Mouse (Mus musculus) intestine, embryonic 15.5 days (tissue): ENCODE measurements at regions not wholly inside any gene's neighbourhood (a gene's known extent, or its start where the extent isn't known, plus 50 kb on each side); places are given as distances from the start of the nearest gene placed in this dataset.

Experiments used
- ATAC-seq: fragments of 200-750 bp; cut with Nextera tagmentation; 2 replicates; pipeline ENCODE4 v1.8.0; 2017; ENCODE audit warnings: moderate TSS enrichment, moderate library complexity
- H3K27ac ChIP-seq: fragments of 300-500 bp; sonication (generic); 2 replicates; pipeline ENCODE4 v1.5.1; 2015; ENCODE audit warnings: mild to moderate bottlenecking, inconsistent platforms
- H3K27me3 ChIP-seq: fragments of 300-500 bp; sonication (generic); replicated peaks from 2 replicates; pipeline ENCODE4 v1.6.1; 2015; ENCODE audit warnings: inconsistent platforms
- H3K36me3 ChIP-seq: fragments of 300-500 bp; sonication (generic); 2 replicates; pipeline ENCODE4 v1.6.1; 2015; ENCODE audit warnings: inconsistent platforms
- H3K4me1 ChIP-seq: fragments of 300-500 bp; sonication (generic); replicated peaks from 2 replicates; pipeline ENCODE4 v1.6.1; 2015; ENCODE audit warnings: inconsistent platforms
- H3K4me2 ChIP-seq: fragments of 300-500 bp; sonication (generic); replicated peaks from 2 replicates; pipeline ENCODE4 v1.6.1; 2015; ENCODE audit warnings: mild to moderate bottlenecking, inconsistent platforms
- H3K4me3 ChIP-seq: fragments of 300-500 bp; sonication (generic); replicated peaks from 2 replicates; pipeline ENCODE4 v1.5.1; 2015; ENCODE audit warnings: inconsistent platforms
- H3K9ac ChIP-seq: fragments of 300-500 bp; sonication (generic); 2 replicates; pipeline ENCODE4 v1.6.1; 2015; ENCODE audit warnings: inconsistent platforms
- H3K9me3 ChIP-seq: fragments of 300-500 bp; sonication (generic); 2 replicates; pipeline ENCODE4 v1.6.1; 2016; ENCODE audit warnings: inconsistent platforms
- WGBS: fragments of 180-500 bp; shearing (Covaris S2); methylation state at CpG from one replicate; pipeline ENCODE4 v1.1.7; 2015; 5-methylcytosine and 5-hydroxymethylcytosine counted together

DNA sequence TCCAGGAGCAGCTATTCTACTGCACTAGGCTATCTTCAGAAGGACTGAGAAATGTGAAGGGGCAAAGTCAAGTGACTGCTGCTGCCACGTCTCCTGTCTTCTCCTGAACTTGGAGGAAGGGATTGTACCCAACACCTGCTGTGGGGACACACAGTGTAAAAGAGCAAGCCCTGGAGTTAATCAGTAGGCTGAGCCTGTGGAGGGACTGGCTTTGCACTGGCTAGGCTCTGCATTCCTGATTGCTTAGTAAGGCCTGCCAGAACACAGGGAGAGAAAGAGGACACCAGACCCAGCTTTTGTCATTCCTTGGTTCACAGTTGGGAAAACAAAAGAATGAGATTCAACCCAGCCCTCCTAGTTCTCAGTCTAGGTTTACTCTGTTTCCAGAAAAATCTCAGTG, 472.7 kb upstream of the Adamts9 start:
- no peaks in the 10 kb centered on the region for H3K27me3 ChIP-seq
- no peak overlapping the region for H3K4me2 ChIP-seq
- no peaks in the 10 kb centered on the region for H3K4me1 ChIP-seq
- WGBS: 56% methylated on average over 1 of the region's 1 CpGs
- H3K4me3 ChIP-seq: no peak overlapping the region
- no peaks in the 10 kb centered on the region for H3K36me3 ChIP-seq
- no peak overlapping the region for H3K9ac ChIP-seq
- ATAC-seq: no peak
- H3K27ac ChIP-seq: no peak overlapping the region
- no peaks in the 10 kb centered on the region for H3K9me3 ChIP-seq

DNA sequence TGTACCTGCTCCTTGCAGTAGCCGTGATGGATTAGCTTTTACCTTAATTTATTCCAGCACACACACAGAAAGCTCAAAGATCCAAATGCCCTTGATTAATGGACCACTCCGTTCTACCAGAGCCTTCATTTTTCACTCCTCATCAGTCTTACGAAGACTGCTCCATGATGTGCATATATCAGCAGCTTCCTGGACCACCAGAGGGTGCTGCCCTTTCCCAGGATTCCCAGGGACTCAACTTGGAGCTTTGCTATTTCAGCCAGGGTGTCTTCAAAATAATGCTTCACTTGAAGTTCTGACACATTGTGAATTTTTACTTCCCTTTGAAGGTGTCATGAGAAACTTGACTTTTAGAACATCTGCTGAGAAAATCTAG, 467.8 kb upstream of the Adamts9 start:
- H3K27ac ChIP-seq: no peak overlapping the region
- H3K9ac ChIP-seq: no peak overlapping the region
- no peak overlapping the region for H3K4me3 ChIP-seq
- no peak overlapping the region for H3K4me2 ChIP-seq
- H3K27me3 ChIP-seq: no peaks in the 10 kb centered on the region
- H3K9me3 ChIP-seq: no peaks in the 10 kb centered on the region
- 0 out of 2 replicates have a peak, but pooled peaks cover 2% of the 10 kb centered on the region for H3K4me1 ChIP-seq
- ATAC-seq: no peak
- H3K36me3 ChIP-seq: no peaks in the 10 kb centered on the region
- WGBS: 43% methylated on average over 3 of the region's 3 CpGs

DNA sequence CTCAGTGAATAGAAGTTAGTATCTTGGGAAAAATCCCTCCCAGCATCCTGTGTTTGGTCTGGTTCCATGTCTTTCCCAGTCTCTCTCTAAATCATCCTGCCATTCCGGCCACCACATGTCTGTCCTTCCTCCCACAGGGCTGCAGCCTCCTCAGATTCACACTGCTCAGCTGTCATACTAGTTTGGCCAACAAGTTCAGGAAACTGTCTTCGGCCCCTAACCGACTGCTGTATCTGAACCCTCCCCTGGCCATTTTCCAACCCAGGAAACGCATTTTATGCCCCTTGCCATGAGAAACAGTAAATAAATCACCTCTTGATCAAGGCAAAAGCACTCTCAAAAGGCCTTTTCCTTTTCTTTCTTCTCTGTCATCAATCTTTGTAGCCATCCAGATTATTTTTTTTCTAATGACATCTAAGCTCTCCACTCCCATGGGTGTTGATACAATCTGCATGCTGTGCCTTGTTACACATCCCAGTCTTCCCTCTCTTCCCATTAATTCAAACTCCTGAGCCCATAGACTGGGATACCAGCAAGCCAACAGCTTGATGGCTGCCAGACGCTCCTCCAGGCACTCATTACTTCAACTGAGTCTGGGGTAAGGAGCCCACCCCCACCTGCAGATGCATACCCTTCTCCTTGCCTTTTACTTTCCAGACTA, 467.3 kb upstream of the Adamts9 start:
- Histone ChIP-seq H3K36me3 (no peaks in the 10 kb centered on the region), H3K4me1 (0 out of 2 replicates have a peak, but pooled peaks cover 2% of the 10 kb centered on the region), H3K9ac (no peak overlapping the region), H3K9me3 (no peaks in the 10 kb centered on the region), H3K27me3 (no peaks in the 10 kb centered on the region), H3K4me3 (no peak overlapping the region), H3K27ac (no peak overlapping the region), H3K4me2 (no peak overlapping the region)
- no peak for ATAC-seq
- 33% methylated on average over 5 of the region's 5 CpGs for WGBS

DNA sequence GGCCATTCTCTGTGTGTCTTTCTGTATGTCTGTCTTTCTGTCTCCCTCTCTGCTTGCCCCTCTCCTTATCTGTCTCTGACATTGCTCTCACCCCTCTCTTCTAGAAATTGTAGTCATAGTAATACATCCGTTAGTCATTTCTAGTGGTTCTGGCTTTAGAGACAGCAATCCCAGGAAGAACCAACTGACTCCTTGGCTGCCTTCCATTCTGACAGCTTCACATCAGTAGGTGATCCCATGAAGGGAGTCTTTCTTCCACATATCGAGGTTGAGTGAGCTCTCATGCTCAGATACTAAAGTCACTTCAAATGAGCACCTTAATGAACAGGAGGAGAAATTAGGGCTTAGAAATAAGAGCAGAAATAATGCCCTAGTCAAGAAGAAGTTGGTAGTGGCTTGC, 455.3 kb upstream of the Adamts9 start:
- no peaks in the 10 kb centered on the region for H3K4me1 ChIP-seq
- H3K4me2 ChIP-seq: no peak overlapping the region
- no peaks in the 10 kb centered on the region for H3K36me3 ChIP-seq
- no peak overlapping the region for H3K4me3 ChIP-seq
- no peaks in the 10 kb centered on the region for H3K9me3 ChIP-seq
- H3K27ac ChIP-seq: no peak overlapping the region
- H3K9ac ChIP-seq: no peak overlapping the region
- 74% methylated on average over 2 of the region's 2 CpGs for WGBS
- no peak for ATAC-seq
- H3K27me3 ChIP-seq: no peaks in the 10 kb centered on the region

DNA sequence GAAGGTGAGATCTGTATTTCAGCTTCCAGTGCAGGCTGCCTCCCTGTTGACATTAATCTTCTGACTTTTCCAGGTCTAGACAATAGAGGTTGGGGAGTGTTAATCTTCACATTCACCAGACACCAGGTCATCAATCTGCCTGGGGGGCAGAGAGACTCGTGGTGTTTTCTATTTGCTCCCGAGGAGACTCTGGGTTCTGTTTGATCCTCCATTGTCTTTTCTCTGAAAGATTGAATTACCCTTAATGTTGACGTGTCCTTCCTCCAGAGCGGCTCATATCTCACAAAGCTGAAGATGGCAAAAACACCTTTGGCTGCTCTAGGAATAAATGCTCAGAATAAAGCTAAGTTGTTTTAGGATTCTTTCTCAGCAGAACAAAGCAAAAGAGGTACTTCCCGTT, 453.8 kb upstream of the Adamts9 start:
- no peaks in the 10 kb centered on the region for H3K36me3 ChIP-seq
- no peak overlapping the region for H3K27ac ChIP-seq
- H3K4me2 ChIP-seq: no peak overlapping the region
- no peaks in the 10 kb centered on the region for H3K4me1 ChIP-seq
- H3K27me3 ChIP-seq: no peaks in the 10 kb centered on the region
- no peak overlapping the region for H3K4me3 ChIP-seq
- no peaks in the 10 kb centered on the region for H3K9me3 ChIP-seq
- ATAC-seq: no peak
- H3K9ac ChIP-seq: no peak overlapping the region
- 37% methylated on average over 5 of the region's 5 CpGs for WGBS

DNA sequence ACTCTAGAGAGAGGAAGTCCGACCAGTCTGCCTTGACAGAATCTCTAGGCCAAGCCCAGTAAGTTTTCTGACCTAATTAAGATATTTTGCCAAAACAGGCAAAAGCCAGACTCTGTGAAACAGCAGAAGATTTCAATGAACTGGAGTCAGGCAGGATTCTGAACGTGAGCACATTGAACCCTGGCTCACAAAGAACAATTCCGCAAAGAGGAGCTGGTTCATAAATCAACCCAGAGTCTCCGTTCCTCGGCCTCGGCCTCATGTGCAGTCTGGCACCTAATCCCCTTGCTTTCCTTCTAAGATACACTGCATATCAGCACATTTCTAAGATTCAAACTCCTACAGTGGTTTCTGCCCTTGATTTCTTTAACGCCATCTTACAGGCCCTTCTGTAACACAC, 452.7 kb upstream of the Adamts9 start:
- H3K27me3 ChIP-seq: no peaks in the 10 kb centered on the region
- ATAC-seq: no peak
- no peaks in the 10 kb centered on the region for H3K36me3 ChIP-seq
- no peak overlapping the region for H3K4me3 ChIP-seq
- H3K9ac ChIP-seq: no peak overlapping the region
- H3K9me3 ChIP-seq: no peaks in the 10 kb centered on the region
- H3K27ac ChIP-seq: no peak overlapping the region
- no peak overlapping the region for H3K4me2 ChIP-seq
- 46% methylated on average over 7 of the region's 7 CpGs for WGBS
- no peaks in the 10 kb centered on the region for H3K4me1 ChIP-seq

DNA sequence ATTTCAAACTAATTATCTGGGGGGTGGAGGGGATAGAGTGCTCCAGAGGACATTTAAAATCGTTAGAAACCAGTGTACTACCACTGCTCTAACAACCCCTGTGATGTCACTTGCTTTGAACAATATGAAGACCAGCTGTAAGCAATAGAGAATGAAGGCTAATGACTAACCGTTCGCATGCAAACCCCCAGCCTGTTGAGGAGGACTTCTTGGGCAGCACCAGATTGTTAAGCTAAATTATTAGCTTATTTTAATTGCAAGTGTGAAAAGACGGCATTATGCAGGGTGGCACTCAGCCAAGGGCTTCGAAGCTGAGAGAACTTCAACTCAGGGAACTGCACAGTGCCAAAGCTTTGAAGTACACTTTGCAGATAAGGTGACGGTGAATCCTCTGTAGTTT, 452.0 kb upstream of the Adamts9 start:
- H3K9me3 ChIP-seq: no peaks in the 10 kb centered on the region
- H3K27me3 ChIP-seq: no peaks in the 10 kb centered on the region
- WGBS: 52% methylated on average over 6 of the region's 6 CpGs
- H3K27ac ChIP-seq: no peak overlapping the region
- H3K4me2 ChIP-seq: no peak overlapping the region
- H3K4me3 ChIP-seq: no peak overlapping the region
- no peak overlapping the region for H3K9ac ChIP-seq
- no peak for ATAC-seq
- H3K36me3 ChIP-seq: no peaks in the 10 kb centered on the region
- H3K4me1 ChIP-seq: no peaks in the 10 kb centered on the region

DNA sequence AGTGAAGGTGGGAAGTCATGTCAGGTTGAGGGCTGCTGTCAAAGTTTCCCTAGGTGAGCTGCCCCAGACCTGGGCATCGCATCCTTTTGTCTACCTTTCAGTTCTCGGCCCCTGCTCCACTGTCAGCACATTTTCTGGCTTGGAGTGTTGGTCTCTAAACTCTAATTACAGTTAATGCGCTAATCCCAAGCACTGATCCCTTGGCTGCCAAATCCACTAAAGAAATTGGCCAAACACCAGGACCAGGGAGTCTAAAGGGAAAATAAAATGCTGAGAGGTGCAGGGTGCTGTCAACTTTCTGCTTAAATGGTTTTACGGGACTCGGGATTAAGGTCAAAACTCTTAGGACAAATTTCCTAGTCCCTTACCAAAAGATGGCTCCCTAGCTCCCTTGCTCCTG, 450.3 kb upstream of the Adamts9 start:
- Histone ChIP-seq H3K4me1 (no peaks in the 10 kb centered on the region), H3K27ac (no peak overlapping the region), H3K4me3 (no peak overlapping the region), H3K9me3 (no peaks in the 10 kb centered on the region), H3K27me3 (no peaks in the 10 kb centered on the region), H3K9ac (no peak overlapping the region), H3K4me2 (no peak overlapping the region), H3K36me3 (no peaks in the 10 kb centered on the region)
- ATAC-seq: no peak
- 90% methylated on average over 5 of the region's 5 CpGs for WGBS

DNA sequence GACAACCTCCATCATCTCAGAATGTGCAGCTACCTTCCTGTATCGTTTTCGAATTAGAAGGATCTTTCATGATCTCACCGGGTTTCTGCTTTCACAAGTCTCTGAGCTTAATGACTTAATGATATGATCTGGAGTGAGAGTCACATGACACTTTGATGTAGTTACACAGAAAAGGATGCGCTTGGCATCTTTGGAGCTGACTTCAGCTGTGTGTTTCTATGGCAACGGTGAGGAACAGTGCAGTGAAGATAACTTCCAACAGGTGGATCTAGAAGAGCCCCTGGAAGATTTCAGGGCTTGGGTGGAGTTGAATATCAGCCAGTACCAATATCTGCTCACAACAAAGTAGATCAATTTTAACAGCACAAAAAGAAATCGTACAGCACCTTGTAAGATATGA, 449.1 kb upstream of the Adamts9 start:
- H3K4me3 ChIP-seq: no peak overlapping the region
- no peak overlapping the region for H3K9ac ChIP-seq
- H3K9me3 ChIP-seq: no peaks in the 10 kb centered on the region
- H3K36me3 ChIP-seq: no peaks in the 10 kb centered on the region
- H3K4me2 ChIP-seq: no peak overlapping the region
- 82% methylated on average over 6 of the region's 6 CpGs for WGBS
- ATAC-seq: no peak
- no peak overlapping the region for H3K27ac ChIP-seq
- H3K27me3 ChIP-seq: no peaks in the 10 kb centered on the region
- no peaks in the 10 kb centered on the region for H3K4me1 ChIP-seq

DNA sequence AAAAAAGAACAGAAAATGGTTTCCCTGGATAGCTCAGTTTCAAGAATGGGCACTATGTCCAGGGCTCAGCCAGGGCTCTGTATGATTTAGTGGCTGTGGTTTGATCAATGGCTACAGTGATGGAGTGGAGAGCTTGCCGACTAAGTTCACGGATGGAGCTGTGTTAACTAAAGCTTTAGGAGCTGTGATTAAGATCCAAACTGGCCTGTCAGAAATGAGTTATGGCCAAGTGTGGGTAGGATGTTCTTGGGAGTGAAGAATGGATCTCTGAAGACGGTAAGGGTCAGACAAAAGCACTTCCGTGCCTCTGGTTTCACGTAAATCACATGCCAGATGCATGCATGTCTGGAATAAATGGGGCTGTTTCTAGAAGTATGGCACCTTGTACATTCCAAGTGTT, 447.9 kb upstream of the Adamts9 start:
- H3K9ac ChIP-seq: no peak overlapping the region
- ATAC-seq: no peak

DNA sequence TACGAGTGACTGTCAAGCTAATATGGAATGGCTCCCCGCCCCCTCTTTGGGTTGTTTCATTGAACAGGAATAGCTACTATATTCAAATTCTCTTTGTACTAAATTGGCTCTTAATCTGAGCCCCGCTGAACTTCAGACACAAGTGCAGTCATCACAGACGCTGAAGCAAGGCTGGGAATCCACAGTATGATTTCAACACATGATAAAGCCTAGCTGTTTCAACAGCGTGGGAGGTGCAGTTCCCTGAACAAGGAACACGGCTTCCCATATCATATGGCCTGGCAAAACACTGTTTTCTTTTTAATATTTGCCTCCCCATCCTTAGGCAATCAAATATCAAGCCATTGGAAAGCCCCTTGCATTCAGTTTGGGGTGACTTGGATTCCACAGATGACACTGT, 428.0 kb upstream of the Adamts9 start:
- ATAC-seq: no peak
- H3K4me1 ChIP-seq: no peaks in the 10 kb centered on the region
- 81% methylated on average over 6 of the region's 6 CpGs for WGBS

More for the DNA sequence above, 447.9 kb upstream of the Adamts9 start:
- WGBS: 43% methylated on average over 5 of the region's 5 CpGs
- no peaks in the 10 kb centered on the region for H3K9me3 ChIP-seq
- H3K4me2 ChIP-seq: no peak overlapping the region
- H3K27me3 ChIP-seq: no peaks in the 10 kb centered on the region
- no peaks in the 10 kb centered on the region for H3K36me3 ChIP-seq
- no peaks in the 10 kb centered on the region for H3K4me1 ChIP-seq
- no peak overlapping the region for H3K4me3 ChIP-seq
- H3K27ac ChIP-seq: no peak overlapping the region

DNA sequence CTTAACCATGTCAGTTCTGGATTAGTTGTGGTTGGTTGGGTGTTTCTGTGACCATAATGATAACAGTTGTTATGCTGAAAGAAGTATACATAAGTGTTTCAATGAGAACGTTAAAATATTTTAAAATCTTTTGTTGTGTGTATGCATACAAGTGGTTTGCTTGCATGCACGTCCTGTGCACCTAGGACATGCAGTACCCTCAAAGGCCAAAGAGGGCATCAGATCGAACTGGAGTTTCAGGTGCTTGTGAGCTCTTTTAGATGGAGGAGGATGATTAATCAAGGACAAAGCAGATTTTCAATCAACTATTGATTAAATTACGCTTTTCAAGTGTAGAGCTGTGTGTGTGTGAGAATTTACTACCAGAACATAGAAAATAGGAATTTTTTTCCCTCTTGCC, 420.6 kb upstream of the Adamts9 start:
- Histone ChIP-seq H3K9me3 (no peaks in the 10 kb centered on the region), H3K4me3 (no peak overlapping the region), H3K27ac (no peak overlapping the region), H3K4me2 (no peak overlapping the region), H3K27me3 (no peaks in the 10 kb centered on the region), H3K9ac (no peak overlapping the region), H3K36me3 (no peaks in the 10 kb centered on the region), H3K4me1 (no peaks in the 10 kb centered on the region)
- ATAC-seq: no peak
- 65% methylated on average over 4 of the region's 4 CpGs for WGBS

More for the DNA sequence above, 428.0 kb upstream of the Adamts9 start:
- Histone ChIP-seq H3K27ac (no peak overlapping the region), H3K4me3 (no peak overlapping the region), H3K4me2 (no peak overlapping the region), H3K9me3 (no peaks in the 10 kb centered on the region), H3K36me3 (no peaks in the 10 kb centered on the region), H3K27me3 (no peaks in the 10 kb centered on the region), H3K9ac (no peak overlapping the region)

DNA sequence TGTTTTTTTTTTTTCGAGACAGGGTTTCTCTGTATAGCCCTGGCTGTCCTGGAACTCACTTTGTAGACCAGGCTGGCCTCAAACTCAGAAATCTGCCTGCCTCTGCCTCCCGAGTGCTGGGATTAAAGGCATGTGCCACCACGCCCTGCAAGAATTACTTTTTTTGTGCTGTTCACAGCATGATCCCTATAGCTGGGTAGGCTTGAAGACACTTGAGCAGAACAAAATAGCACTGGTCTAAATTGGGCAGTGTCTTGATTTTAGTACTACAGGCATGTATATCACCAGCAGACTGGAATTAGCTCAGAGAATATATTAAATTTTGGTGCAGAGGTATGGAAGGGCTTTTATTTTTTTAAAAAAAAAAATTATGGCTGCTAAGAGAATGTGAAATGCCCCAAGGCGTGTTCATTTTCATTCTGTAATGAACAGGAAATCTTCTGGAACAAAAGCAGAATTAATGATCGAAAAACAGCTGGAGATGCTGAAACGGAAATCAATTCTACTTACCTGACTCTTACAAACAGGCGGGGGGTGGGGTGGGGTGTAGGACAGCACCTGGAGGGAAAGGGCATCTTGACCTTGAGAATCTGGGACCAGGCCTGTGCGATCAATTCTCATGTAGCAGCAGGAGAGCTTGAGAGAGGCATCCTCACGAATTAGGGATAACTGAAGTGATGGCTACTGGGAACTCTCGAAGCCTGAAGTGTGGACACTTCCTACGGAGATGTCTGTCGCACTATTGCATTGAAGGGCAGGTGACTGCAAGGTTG, 410.2 kb upstream of the Adamts9 start:
- no peak overlapping the region for H3K9ac ChIP-seq
- no peaks in the 10 kb centered on the region for H3K4me1 ChIP-seq
- no peak overlapping the region for H3K27ac ChIP-seq
- WGBS: 86% methylated on average over 12 of the region's 12 CpGs
- ATAC-seq: no peak
- H3K36me3 ChIP-seq: no peaks in the 10 kb centered on the region
- H3K27me3 ChIP-seq: no peaks in the 10 kb centered on the region
- H3K4me3 ChIP-seq: no peak overlapping the region
- H3K4me2 ChIP-seq: no peak overlapping the region
- H3K9me3 ChIP-seq: no peaks in the 10 kb centered on the region
